Mouse (Mus musculus): ENCODE data around the gene Sass6.
"Not testable (repeated sequence)": the region's sequence is repeated elsewhere in the genome, so short reads cannot be mapped to it uniquely, and the experiment has no call there.

Gene Sass6

GRCm38 (mm10) chr3:116632971-116633370 lies 38.2 kb downstream of the Sass6 start:
- DNase-seq (ENCODE audit: low spot score) = no peak

GRCm38 (mm10) chr3:116634091-116634490 lies 39.3 kb downstream of the Sass6 start:
- no peak for DNase-seq (ENCODE audit: low spot score)

- DNase-seq (ENCODE audit: low spot score) = no peak
Measured at GRCm38 (mm10) chr3:116634853-116635252, 40.1 kb downstream of the Sass6 start.

GRCm38 (mm10) chr3:116635799-116636198 lies 41.0 kb downstream of the Sass6 start:
- no peak for DNase-seq (ENCODE audit: low spot score)

GRCm38 (mm10) chr3:116637693-116638476 lies 43.1 kb downstream of the Sass6 start:
- DNase-seq (ENCODE audit: low spot score) = no peak

GRCm38 (mm10) chr3:116638572-116638971 lies 43.8 kb downstream of the Sass6 start:
- no peak for DNase-seq (ENCODE audit: low spot score)

GRCm38 (mm10) chr3:116640024-116640423 lies 45.2 kb downstream of the Sass6 start:
- no peak for DNase-seq (ENCODE audit: low spot score)

- no peak for DNase-seq (ENCODE audit: low spot score)
Measured at GRCm38 (mm10) chr3:116641811-116642371, 47.1 kb downstream of the Sass6 start.

GRCm38 (mm10) chr3:116642373-116642772 lies 47.6 kb downstream of the Sass6 start:
- no peak for DNase-seq (ENCODE audit: low spot score)

GRCm38 (mm10) chr3:116646387-116646786 lies 51.6 kb downstream of the Sass6 start:
- DNase-seq (ENCODE audit: low spot score) = no peak

GRCm38 (mm10) chr3:116648805-116649204 lies 54.0 kb downstream of the Sass6 start:
- no peak for DNase-seq (ENCODE audit: low spot score)

GRCm38 (mm10) chr3:116650698-116651097 lies 55.9 kb downstream of the Sass6 start:
- no peak for DNase-seq (ENCODE audit: low spot score)

- no peak for DNase-seq (ENCODE audit: low spot score)
Measured at GRCm38 (mm10) chr3:116652033-116652446, 57.3 kb downstream of the Sass6 start.

GRCm38 (mm10) chr3:116653278-116653945 lies 58.6 kb downstream of the Sass6 start:
- DNase-seq (ENCODE audit: low spot score) = no peak

GRCm38 (mm10) chr3:116654051-116654450 lies 59.3 kb downstream of the Sass6 start:
- not testable (repeated sequence) for DNase-seq (ENCODE audit: low spot score)

GRCm38 (mm10) chr3:116656184-116656965 lies 61.6 kb downstream of the Sass6 start:
- no peak for DNase-seq (ENCODE audit: low spot score)

- DNase-seq (ENCODE audit: low spot score) = no peak
Measured at GRCm38 (mm10) chr3:116658928-116659565, 64.3 kb downstream of the Sass6 start.

- DNase-seq (ENCODE audit: low spot score) = no peak
Measured at GRCm38 (mm10) chr3:116659856-116660430, 65.2 kb downstream of the Sass6 start.

- DNase-seq (ENCODE audit: low spot score) = peak; percentile 45
Measured at GRCm38 (mm10) chr3:116661288-116661869, 66.6 kb downstream of the Sass6 start.

- DNase-seq (ENCODE audit: low spot score) = no peak
Measured at GRCm38 (mm10) chr3:116661870-116662414, 67.2 kb downstream of the Sass6 start.

- DNase-seq (ENCODE audit: low spot score) = peak; percentile 98
Measured at GRCm38 (mm10) chr3:116662463-116662863, 67.7 kb downstream of the Sass6 start, which contains the start of gene Mfsd14a. Mfsd14a (minus strand) TSS chr3:116662677.
